Mouse (Mus musculus) neural tube, embryonic 15.5 days (tissue): ENCODE results near the gene Pcnx. TPM values are rescaled to one million over a fixed set of nuclear protein-coding genes. Genes with fewer than 3 reads are reported as not detected.
A peak's percentile ranks its signal among the peaks of the same experiment; 100 is the strongest.
"Not testable (repeated sequence)": the region's sequence is repeated elsewhere in the genome, so short reads cannot be mapped to it uniquely, and the experiment has no call there.

ENCODE experiments used
- ATAC-seq: fragments of 200-750 bp; cut with Nextera tagmentation; 2 replicates; pipeline ENCODE4 v1.8.0; 2017; ENCODE audit warnings: mild to moderate bottlenecking, moderate TSS enrichment, moderate library complexity; ENCODE audit not compliant: low FRiP score
- H3K27ac ChIP-seq: fragments of 300-500 bp; sonication (generic); replicated peaks from 2 replicates; pipeline ENCODE4 v1.5.1; 2015; ENCODE audit warnings: mild to moderate bottlenecking, inconsistent platforms
- H3K27me3 ChIP-seq: fragments of 300-500 bp; sonication (generic); replicated peaks from 2 replicates; pipeline ENCODE4 v1.6.1; 2015; ENCODE audit warnings: inconsistent platforms
- H3K36me3 ChIP-seq: fragments of 300-500 bp; sonication (generic); 2 replicates; pipeline ENCODE4 v1.6.1; 2015; ENCODE audit warnings: inconsistent platforms
- H3K4me1 ChIP-seq: fragments of 300-500 bp; sonication (generic); 2 replicates; pipeline ENCODE4 v1.6.1; 2015; ENCODE audit warnings: inconsistent platforms
- H3K4me2 ChIP-seq: fragments of 300-500 bp; sonication (generic); 2 replicates; pipeline ENCODE4 v1.6.1; 2015; ENCODE audit warnings: inconsistent platforms, mild to moderate bottlenecking, moderate library complexity
- H3K4me3 ChIP-seq: fragments of 300-500 bp; sonication (generic); replicated peaks from 2 replicates; pipeline ENCODE4 v1.5.1; 2015; ENCODE audit warnings: mild to moderate bottlenecking, inconsistent platforms
- H3K9ac ChIP-seq: fragments of 300-500 bp; sonication (generic); replicated peaks from 2 replicates; pipeline ENCODE4 v1.6.1; 2015; ENCODE audit warnings: mild to moderate bottlenecking, inconsistent platforms
- H3K9me3 ChIP-seq: fragments of 300-500 bp; sonication (generic); replicated peaks from 2 replicates; pipeline ENCODE4 v1.6.1; 2016; ENCODE audit warnings: inconsistent platforms
- WGBS: fragments of 180-500 bp; shearing (Covaris S2); methylation state at CpG from one replicate; pipeline ENCODE4 v1.1.7; 2015; ENCODE audit warnings: mixed read lengths; 5-methylcytosine and 5-hydroxymethylcytosine counted together
- polyA plus RNA-seq: library from polyadenylated mRNA; unstranded; fragments of >200 nt; fragmentation: Nextera tagmentation; extraction: Ambion mirVana; gene quantifications from 2 replicates; pipeline ENCODE4 v1.2.1, GENCODE M21; 2015

Gene Pcnx
- polyA plus RNA-seq, 1 experiment from 2014 or later: 9.6 TPM

GRCm38 (mm10) chr12:81979312-81979711 is 119.5 kb downstream of the Pcnx start:
- Histone ChIP-seq H3K4me1 (no peaks in the 10 kb centered on the region), H3K36me3 (peaks cover 85% of the 10 kb centered on the region), H3K4me2 (no peak overlapping the region), H3K27ac (no peak overlapping the region), H3K9me3 (no peaks in the 10 kb centered on the region), H3K27me3 (no peaks in the 10 kb centered on the region), H3K9ac (no peak overlapping the region), H3K4me3 (no peak overlapping the region)
- WGBS: 88% methylated on average over 2 of the region's 2 CpGs
- no peak for ATAC-seq

GRCm38 (mm10) chr12:81992106-81992505 is 132.3 kb downstream of the Pcnx start:
- no peak for ATAC-seq
- Histone ChIP-seq H3K4me1 (no peaks in the 10 kb centered on the region), H3K4me2 (no peak overlapping the region), H3K36me3 (peaks cover 75% of the 10 kb centered on the region), H3K9ac (no peak overlapping the region), H3K4me3 (no peak overlapping the region), H3K27me3 (no peaks in the 10 kb centered on the region), H3K27ac (no peak overlapping the region), H3K9me3 (no peaks in the 10 kb centered on the region)
- WGBS: 92% methylated on average over 4 of the region's 4 CpGs

- no peak overlapping the region for H3K9ac ChIP-seq
- no peaks in the 10 kb centered on the region for H3K9me3 ChIP-seq
- H3K27ac ChIP-seq: no peak overlapping the region
- H3K4me1 ChIP-seq: no peaks in the 10 kb centered on the region
- 93% methylated on average over 6 of the region's 6 CpGs for WGBS
- H3K4me3 ChIP-seq: no peak overlapping the region
- H3K36me3 ChIP-seq: peaks cover 68% of the 10 kb centered on the region
- H3K4me2 ChIP-seq: no peak overlapping the region
- no peaks in the 10 kb centered on the region for H3K27me3 ChIP-seq
- no peak for ATAC-seq
Measured at GRCm38 (mm10) chr12:81992996-81993395, 133.2 kb downstream of the Pcnx start.

GRCm38 (mm10) chr12:81994911-81995667 is 135.3 kb downstream of the Pcnx start:
- peaks cover 54% of the 10 kb centered on the region for H3K36me3 ChIP-seq
- ATAC-seq: no peak
- no peaks in the 10 kb centered on the region for H3K27me3 ChIP-seq
- 94% methylated on average over 20 of the region's 20 CpGs for WGBS
- no peaks in the 10 kb centered on the region for H3K9me3 ChIP-seq
- no peak overlapping the region for H3K27ac ChIP-seq
- H3K9ac ChIP-seq: no peak overlapping the region
- no peaks in the 10 kb centered on the region for H3K4me1 ChIP-seq
- no peak overlapping the region for H3K4me2 ChIP-seq
- no peak overlapping the region for H3K4me3 ChIP-seq

- peaks cover 39% of the 10 kb centered on the region for H3K36me3 ChIP-seq
- no peaks in the 10 kb centered on the region for H3K4me1 ChIP-seq
- WGBS: 80% methylated on average over 14 of the region's 14 CpGs
- ATAC-seq: no peak
- no peak overlapping the region for H3K27ac ChIP-seq
- H3K9me3 ChIP-seq: no peaks in the 10 kb centered on the region
- H3K9ac ChIP-seq: no peak overlapping the region
- H3K27me3 ChIP-seq: no peaks in the 10 kb centered on the region
- no peak overlapping the region for H3K4me3 ChIP-seq
- no peak overlapping the region for H3K4me2 ChIP-seq
Measured at GRCm38 (mm10) chr12:81996679-81997362, 137.0 kb downstream of the Pcnx start.

GRCm38 (mm10) chr12:81997497-81997896 is 137.7 kb downstream of the Pcnx start:
- Histone ChIP-seq H3K9me3 (no peaks in the 10 kb centered on the region), H3K4me2 (no peak overlapping the region), H3K9ac (no peak overlapping the region), H3K4me1 (no peaks in the 10 kb centered on the region), H3K27me3 (no peaks in the 10 kb centered on the region), H3K36me3 (peaks cover 33% of the 10 kb centered on the region), H3K4me3 (no peak overlapping the region), H3K27ac (no peak overlapping the region)
- WGBS: 63% methylated on average over 3 of the region's 3 CpGs
- no peak for ATAC-seq

GRCm38 (mm10) chr12:82002697-82003096 is 142.9 kb downstream of the Pcnx start:
- H3K36me3 ChIP-seq, H3K27me3 ChIP-seq, H3K9ac ChIP-seq, H3K4me3 ChIP-seq, H3K27ac ChIP-seq, H3K9me3 ChIP-seq, H3K4me2 ChIP-seq, H3K4me1 ChIP-seq: not testable (repeated sequence)
- no CpG with 5 or more reads among the region's 6 CpGs for WGBS
- peak; percentile 93 for ATAC-seq

- H3K27ac ChIP-seq, H3K4me3 ChIP-seq, H3K9ac ChIP-seq, H3K27me3 ChIP-seq, H3K4me1 ChIP-seq, H3K36me3 ChIP-seq, H3K9me3 ChIP-seq, H3K4me2 ChIP-seq: not testable (repeated sequence)
- no CpG with 5 or more reads among the region's 6 CpGs for WGBS
- peak; percentile 84 for ATAC-seq
Measured at GRCm38 (mm10) chr12:82025901-82026633, 166.2 kb downstream of the Pcnx start.

- not testable (repeated sequence) for H3K4me1 ChIP-seq, H3K9ac ChIP-seq, H3K36me3 ChIP-seq, H3K4me2 ChIP-seq, H3K27ac ChIP-seq, H3K27me3 ChIP-seq, H3K4me3 ChIP-seq, H3K9me3 ChIP-seq
- ATAC-seq: peak; percentile 92
- WGBS: no CpG with 5 or more reads among the region's 6 CpGs
Measured at GRCm38 (mm10) chr12:82033524-82033923, 173.7 kb downstream of the Pcnx start.

GRCm38 (mm10) chr12:82033973-82034372 is 174.2 kb downstream of the Pcnx start:
- H3K36me3 ChIP-seq, H3K4me1 ChIP-seq, H3K4me3 ChIP-seq, H3K9me3 ChIP-seq, H3K27ac ChIP-seq, H3K9ac ChIP-seq, H3K27me3 ChIP-seq, H3K4me2 ChIP-seq: not testable (repeated sequence)
- ATAC-seq: peak; percentile 4; the same call in 1 of the 2 replicates
- WGBS: no CpG with 5 or more reads among the region's 6 CpGs

GRCm38 (mm10) chr12:82044078-82044477 is 184.3 kb downstream of the Pcnx start:
- not testable (repeated sequence) for H3K27ac ChIP-seq, ATAC-seq, H3K9ac ChIP-seq, H3K27me3 ChIP-seq, H3K4me3 ChIP-seq, H3K4me1 ChIP-seq, H3K4me2 ChIP-seq, H3K36me3 ChIP-seq, H3K9me3 ChIP-seq
- no CpG with 5 or more reads among the region's 4 CpGs for WGBS
